Mouse (Mus musculus) thymus, adult 2 months (tissue): ENCODE measurements around the gene Glod4.

Experiments
- CTCF ChIP-seq: fragments of 200-500 bp; IDR thresholded peaks from 2 replicates; pipeline ENCODE4 v1.5.1; 2012; ENCODE audit warnings: mild to moderate bottlenecking, control low read depth, low read length, moderate library complexity, borderline replicate concordance; ENCODE audit not compliant: control insufficient read depth, poor library complexity, insufficient read depth; ENCODE audit errors: extremely low read depth
- POLR2A ChIP-seq: fragments of 200-500 bp; IDR thresholded peaks from 2 replicates; pipeline ENCODE4 v1.6.1; 2012; ENCODE audit warnings: mild to moderate bottlenecking, low read length, control low read depth, moderate library complexity; ENCODE audit not compliant: control insufficient read depth, poor library complexity, insufficient read depth; ENCODE audit errors: extremely low read depth

DNA sequence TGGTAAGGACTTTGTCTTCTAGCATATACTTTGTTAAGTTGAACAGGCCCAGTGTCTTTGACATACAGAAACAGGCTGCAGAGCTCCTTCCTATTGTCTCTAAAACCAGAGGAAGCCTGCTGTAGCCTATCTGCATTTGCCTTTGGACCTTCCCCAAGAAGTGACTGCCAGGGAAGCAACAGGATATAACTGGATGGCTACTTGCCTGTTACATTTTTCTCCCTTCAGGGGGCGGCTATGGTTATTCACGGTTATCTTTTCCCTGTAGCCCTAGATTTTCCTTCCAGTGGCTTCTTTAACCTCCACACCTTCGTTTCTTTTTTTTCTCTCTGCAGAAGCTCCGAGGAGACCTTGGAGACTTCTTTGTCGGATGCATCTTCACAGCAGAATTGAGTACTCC is 36.7 kb downstream of the Glod4 start:
- no peak for TF ChIP-seq CTCF
- TF ChIP-seq POLR2A: no peak
